Mouse (Mus musculus) small intestine, adult 2 months (tissue): Measurements from ENCODE around the gene Prmt8.

Experiments
- CTCF ChIP-seq: fragments of 200-500 bp; IDR thresholded peaks from 2 replicates; pipeline ENCODE4 v1.5.1; 2012; ENCODE audit warnings: low read depth, mild to moderate bottlenecking, control low read depth, inconsistent platforms, low read length, moderate library complexity, mixed read lengths; ENCODE audit not compliant: insufficient replicate concordance, insufficient read length; ENCODE audit errors: extremely low read depth
- POLR2A ChIP-seq: fragments of 200-500 bp; IDR thresholded peaks from 2 replicates; pipeline ENCODE4 v1.6.1; 2012; ENCODE audit warnings: low read depth, mild to moderate bottlenecking, control low read depth, inconsistent platforms, low read length, moderate library complexity

DNA sequence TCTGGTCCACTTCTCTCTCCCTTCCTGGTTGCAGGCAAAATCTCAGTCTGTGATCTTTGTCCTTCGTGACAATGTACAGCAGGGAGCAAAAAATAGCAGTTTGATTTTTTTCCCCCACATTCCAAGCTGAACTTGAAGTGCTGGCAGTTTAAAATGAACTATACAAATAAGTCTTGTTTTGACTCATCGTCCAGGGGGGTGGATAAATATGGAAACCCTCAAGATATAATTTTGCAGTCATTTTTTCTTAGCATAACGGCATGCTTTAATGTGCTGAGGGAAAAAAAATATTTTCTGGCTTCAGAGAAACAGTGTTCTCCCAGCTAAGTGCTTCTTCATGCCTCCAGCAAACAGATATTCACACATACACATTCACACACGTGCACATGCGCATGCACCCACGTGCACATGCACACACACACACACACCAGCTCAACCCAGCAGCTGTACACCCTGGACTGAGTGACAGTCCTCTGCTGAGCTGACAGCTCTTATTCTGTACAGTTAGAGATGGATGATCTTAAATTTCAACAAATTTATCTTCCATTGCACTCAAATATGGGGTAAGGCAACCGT, 107.5 kb downstream of the Prmt8 start:
- no peak for TF ChIP-seq POLR2A
- no peak for TF ChIP-seq CTCF
